Mouse (Mus musculus) embryonic facial prominence, embryonic 11.5 days (tissue): ENCODE results near the gene Mmp14. TPM values are rescaled to one million over a fixed set of nuclear protein-coding genes. Genes with fewer than 3 reads are reported as not detected.

Experiments used
- ATAC-seq: fragments of 200-750 bp; cut with Nextera tagmentation; replicated peaks from 2 replicates; pipeline ENCODE4 v1.8.0; 2017; ENCODE audit warnings: low read depth; ENCODE audit not compliant: insufficient number of reproducible peaks, low FRiP score, low TSS enrichment
- DNase-seq: peaks from one replicate; pipeline ENCODE4 v3.0.0-alpha.2; 2015; ENCODE audit warnings: low spot score
- H3K27ac ChIP-seq: fragments of 300-500 bp; sonication (generic); replicated peaks from 2 replicates; pipeline ENCODE4 v1.5.1; 2014; ENCODE audit warnings: mild to moderate bottlenecking, low read depth, low read length, control low read depth
- H3K27me3 ChIP-seq: fragments of 300-500 bp; sonication (generic); 2 replicates; pipeline ENCODE4 v1.6.1; 2014; ENCODE audit warnings: mild to moderate bottlenecking, low read length, moderate library complexity, mixed read lengths; ENCODE audit not compliant: control insufficient read depth, insufficient read depth
- H3K36me3 ChIP-seq: fragments of 300-500 bp; sonication (generic); replicated peaks from 2 replicates; pipeline ENCODE4 v1.6.1; 2014; ENCODE audit warnings: low read depth, mild to moderate bottlenecking, low read length, moderate library complexity, mixed read lengths; ENCODE audit not compliant: control insufficient read depth, insufficient read depth
- H3K4me1 ChIP-seq: fragments of 300-500 bp; sonication (generic); 2 replicates; pipeline ENCODE4 v1.6.1; 2014; ENCODE audit warnings: low read length, mixed read lengths; ENCODE audit not compliant: control insufficient read depth, insufficient read depth
- H3K4me2 ChIP-seq: fragments of 300-500 bp; sonication (generic); 2 replicates; pipeline ENCODE4 v1.6.1; 2014; ENCODE audit warnings: low read depth, mild to moderate bottlenecking, control low read depth, low read length, moderate library complexity
- H3K4me3 ChIP-seq: fragments of 300-500 bp; sonication (generic); 2 replicates; pipeline ENCODE4 v1.5.1; 2014; ENCODE audit warnings: low read depth, low read length, control low read depth
- H3K9ac ChIP-seq: fragments of 300-500 bp; sonication (generic); replicated peaks from 2 replicates; pipeline ENCODE4 v1.6.1; 2014; ENCODE audit warnings: mild to moderate bottlenecking, control low read depth, low read length
- H3K9me3 ChIP-seq: fragments of 300-500 bp; sonication (generic); replicated peaks from 2 replicates; pipeline ENCODE4 v1.6.1; 2016; ENCODE audit warnings: mild to moderate bottlenecking, low read length, inconsistent platforms, mixed read lengths; ENCODE audit not compliant: control insufficient read depth
- WGBS: fragments of 180-500 bp; shearing (Covaris S2); extraction: QIAGEN DNeasy Blood & Tissue Kit; methylation state at CpG from one replicate; pipeline ENCODE4 v1.1.7; 2014; 5-methylcytosine and 5-hydroxymethylcytosine counted together
- polyA plus RNA-seq: library from polyadenylated mRNA; unstranded; fragments of >200 nt; fragmentation: Nextera tagmentation; extraction: Ambion mirVana; gene quantifications from 2 replicates; pipeline ENCODE4 v1.2.1, GENCODE M21; 2014

The Mmp14 gene
- polyA plus RNA-seq, 1 experiment from 2014 or later, result 91.1 TPM

DNA sequence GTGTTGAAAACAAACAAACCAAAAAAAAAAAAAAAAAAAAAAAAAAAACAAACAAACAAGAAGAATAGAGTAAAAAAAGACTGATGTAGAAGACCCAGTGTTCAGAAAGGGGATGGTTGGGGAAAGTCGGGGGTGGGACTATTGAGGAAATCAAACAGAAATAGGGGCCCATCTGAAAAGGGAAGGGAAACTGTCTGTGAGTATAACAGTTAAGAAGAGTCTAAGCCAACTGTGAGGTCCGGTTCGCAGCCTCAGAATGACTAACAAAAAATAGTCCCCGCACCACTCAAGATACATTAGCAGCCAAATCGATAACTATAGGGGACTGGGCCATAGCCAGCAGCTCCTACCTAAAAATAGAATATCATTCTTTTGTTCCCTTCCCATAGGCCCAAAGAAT is 61.8 kb downstream of the Mmp14 start:
- ATAC-seq, result no peak
- DNase-seq, result no peak
- Histone ChIP-seq H3K27ac (no peak overlapping the region), H3K4me1 (no peaks in the 10 kb centered on the region), H3K27me3 (no peaks in the 10 kb centered on the region), H3K9ac (no peak overlapping the region), H3K9me3 (no peaks in the 10 kb centered on the region), H3K36me3 (no peaks in the 10 kb centered on the region), H3K4me2 (no peak overlapping the region), H3K4me3 (no peak overlapping the region)
- 89% methylated on average over 5 of the region's 5 CpGs for WGBS

DNA sequence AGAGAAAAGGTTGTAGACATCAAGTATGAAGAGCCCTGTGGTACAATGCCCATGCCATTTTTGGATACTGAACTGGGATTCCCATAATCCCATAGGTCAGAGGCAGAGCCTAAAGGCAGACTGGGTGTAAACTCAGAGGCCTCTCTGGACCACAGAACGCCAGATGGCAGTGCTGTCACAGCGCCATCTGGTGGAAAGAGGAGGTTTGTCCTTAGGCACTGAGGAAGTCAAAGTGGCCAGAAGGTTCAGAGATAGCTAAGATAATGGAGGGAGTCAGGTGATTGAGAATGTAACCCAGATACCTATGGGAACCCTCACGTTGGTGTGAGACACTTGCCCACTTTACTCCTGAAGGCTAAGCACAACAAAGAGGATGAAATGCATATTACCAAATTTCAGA is 62.8 kb downstream of the Mmp14 start:
- DNase-seq, result peak; percentile 78
- Histone ChIP-seq H3K9ac (no peak overlapping the region), H3K4me1 (no peaks in the 10 kb centered on the region), H3K4me2 (no peak overlapping the region), H3K36me3 (no peaks in the 10 kb centered on the region), H3K27ac (no peak overlapping the region), H3K27me3 (no peaks in the 10 kb centered on the region), H3K4me3 (no peak overlapping the region), H3K9me3 (no peaks in the 10 kb centered on the region)
- 3% methylated on average over 3 of the region's 3 CpGs for WGBS
- ATAC-seq, result no peak

Other genes starting within 250 kb of the Mmp14 start
- gene Dad1, start 177.5 kb upstream of the Mmp14 start, polyA plus RNA-seq, result 256 and 271 TPM in 2 replicates
- gene Abhd4, start 177.4 kb upstream of the Mmp14 start, polyA plus RNA-seq, result 44.3 and 47.4 TPM in 2 replicates
- not detected in 2 replicates for gene Olfr49, start 146.7 kb upstream of the Mmp14 start, polyA plus RNA-seq
- gene Oxa1l, start 70.8 kb upstream of the Mmp14 start, polyA plus RNA-seq, result 46.2 and 49.9 TPM in 2 replicates
- 2.9 and 4.6 TPM in 2 replicates for gene Slc7a7, start 13.8 kb upstream of the Mmp14 start, polyA plus RNA-seq
- 214 and 235 TPM in 2 replicates for gene Mrpl52, start 4.7 kb upstream of the Mmp14 start, polyA plus RNA-seq
- 13.9 and 16.2 TPM in 2 replicates for gene Lrp10, start 32.5 kb downstream of the Mmp14 start, polyA plus RNA-seq
- 6.5 and 8.0 TPM in 2 replicates for gene Rem2, start 44.5 kb downstream of the Mmp14 start, polyA plus RNA-seq
- 118 and 121 TPM in 2 replicates for gene Prmt5, start 85.9 kb downstream of the Mmp14 start, polyA plus RNA-seq
- gene Haus4, start 123.0 kb downstream of the Mmp14 start, polyA plus RNA-seq, result 43.4 and 50.2 TPM in 2 replicates
- 28.4 and 31.5 TPM in 2 replicates for gene Ajuba, start 145.9 kb downstream of the Mmp14 start, polyA plus RNA-seq
- gene 4931414P19Rik, start 174.4 kb downstream of the Mmp14 start, polyA plus RNA-seq, result 5.1 and 7.7 TPM in 2 replicates
- 404 and 462 TPM in 2 replicates for gene Psmb5, start 186.4 kb downstream of the Mmp14 start, polyA plus RNA-seq
- not detected in 2 replicates for gene Psmb11, start 189.8 kb downstream of the Mmp14 start, polyA plus RNA-seq
- not detected in 2 replicates for gene Gm17606, start 209.3 kb downstream of the Mmp14 start, polyA plus RNA-seq
- gene Cdh24, start 209.8 kb downstream of the Mmp14 start, polyA plus RNA-seq, result 6.2 and 6.3 TPM in 2 replicates